Mouse (Mus musculus) kidney, adult 2 months (tissue): ENCODE results near the gene Ncapg. TPM values are rescaled to one million over a fixed set of nuclear protein-coding genes. Genes with fewer than 3 reads are reported as not detected.

Source experiments
- DNase-seq: peaks from one replicate; pipeline ENCODE4 v3.0.0; 2021
- H3K27ac ChIP-seq: fragments of 200-500 bp; 2 replicates; pipeline ENCODE4 v1.5.1; 2012; ENCODE audit warnings: low read depth, low read length, control low read depth, inconsistent platforms; ENCODE audit not compliant: insufficient read depth
- H3K27me3 ChIP-seq: fragments of 200-500 bp; replicated peaks from 2 replicates; pipeline ENCODE4 v1.6.1; 2012; ENCODE audit warnings: mild to moderate bottlenecking, moderate library complexity, low read length, inconsistent platforms; ENCODE audit not compliant: control insufficient read depth, insufficient read depth
- H3K36me3 ChIP-seq: fragments of 200-500 bp; 2 replicates; pipeline ENCODE4 v1.6.1; 2012; ENCODE audit warnings: mild to moderate bottlenecking, moderate library complexity, low read length, inconsistent platforms; ENCODE audit not compliant: control insufficient read depth, insufficient read depth
- H3K4me1 ChIP-seq: fragments of 200-500 bp; 2 replicates; pipeline ENCODE4 v1.6.1; 2011; ENCODE audit warnings: low read length; ENCODE audit not compliant: control insufficient read depth, insufficient read depth
- H3K4me3 ChIP-seq: fragments of 200-500 bp; 2 replicates; pipeline ENCODE4 v1.5.1; 2011; ENCODE audit warnings: mild to moderate bottlenecking, low read depth, low read length, control low read depth; ENCODE audit not compliant: insufficient read depth
- CTCF ChIP-seq: fragments of 200-500 bp; conservative IDR thresholded peaks from 2 replicates; pipeline ENCODE4 v1.5.1; 2011; ENCODE audit warnings: low read depth, mild to moderate bottlenecking, control low read depth, low read length, moderate library complexity, mixed read lengths; ENCODE audit not compliant: insufficient read depth, insufficient read length
- POLR2A ChIP-seq: fragments of 200-500 bp; IDR thresholded peaks from one replicate; pipeline ENCODE4 v1.6.1; 2011; ENCODE audit warnings: low read depth, low read length, control low read depth
- WGBS: fragments of 180-500 bp; shearing (Covaris S2); methylation state at CpG from one replicate; pipeline ENCODE4 v1.1.7; 2018; 5-methylcytosine and 5-hydroxymethylcytosine counted together
- polyA plus RNA-seq: library from polyadenylated mRNA; depleted of rRNA; stranded (reverse); fragments of >200 nt; gene quantifications from 2 replicates; pipeline ENCODE4 v1.2.3, GENCODE M21; 2012

Ncapg gene
- polyA plus RNA-seq, 1 experiment: 0.14 TPM

DNA sequence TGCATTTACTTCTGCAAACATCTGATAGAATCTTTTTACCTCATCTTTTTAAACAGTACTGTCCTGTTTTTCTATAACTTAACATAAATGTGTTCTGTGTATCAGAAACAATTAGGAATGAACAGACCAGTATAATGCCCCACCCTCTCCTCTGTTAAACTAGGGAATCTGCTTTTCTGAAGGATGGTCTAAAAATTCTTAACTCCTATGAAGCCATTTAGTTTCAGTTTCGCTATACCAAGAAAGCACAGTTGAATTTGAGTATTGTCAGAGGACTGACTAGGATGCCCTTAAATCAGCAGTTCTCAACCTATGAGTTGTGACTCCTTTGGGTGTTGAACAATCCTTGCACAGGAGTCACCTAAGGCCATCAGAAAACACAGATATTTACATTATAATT lies 5.3 kb downstream of the Ncapg start:
- Histone ChIP-seq H3K27me3 (no peaks in the 10 kb centered on the region), H3K36me3 (no peaks in the 10 kb centered on the region), H3K4me3 (no peak overlapping the region), H3K4me1 (no peaks in the 10 kb centered on the region), H3K27ac (no peak overlapping the region)
- DNase-seq: no peak
- 93% methylated on average over 1 of the region's 1 CpGs for WGBS
- no peak for TF ChIP-seq POLR2A

DNA sequence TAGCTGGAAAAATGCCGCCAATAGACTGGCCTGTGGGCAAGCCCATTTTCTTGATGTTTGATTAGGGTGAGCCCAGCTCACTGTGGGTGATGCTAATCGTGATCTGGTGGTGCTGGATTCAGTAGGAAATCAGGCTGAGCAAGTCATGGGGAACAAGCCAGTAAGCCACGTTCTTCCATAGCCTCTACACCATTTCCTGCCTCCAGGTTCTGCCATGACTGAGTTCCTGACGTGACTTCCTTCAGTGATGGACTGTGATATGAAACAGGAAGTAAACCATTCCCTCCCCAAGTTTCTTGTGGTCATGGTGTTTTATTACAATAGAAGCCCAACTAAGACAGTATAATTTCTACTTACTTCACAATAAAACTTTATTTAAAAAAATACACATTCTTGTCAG lies 7.9 kb downstream of the Ncapg start:
- no peaks in the 10 kb centered on the region for H3K27me3 ChIP-seq
- H3K4me3 ChIP-seq: no peak overlapping the region
- H3K36me3 ChIP-seq: no peaks in the 10 kb centered on the region
- no peaks in the 10 kb centered on the region for H3K4me1 ChIP-seq
- WGBS: 74% methylated on average over 4 of the region's 4 CpGs
- H3K27ac ChIP-seq: no peak overlapping the region
- TF ChIP-seq POLR2A (no peak), CTCF (no peak)
- DNase-seq: no peak

DNA sequence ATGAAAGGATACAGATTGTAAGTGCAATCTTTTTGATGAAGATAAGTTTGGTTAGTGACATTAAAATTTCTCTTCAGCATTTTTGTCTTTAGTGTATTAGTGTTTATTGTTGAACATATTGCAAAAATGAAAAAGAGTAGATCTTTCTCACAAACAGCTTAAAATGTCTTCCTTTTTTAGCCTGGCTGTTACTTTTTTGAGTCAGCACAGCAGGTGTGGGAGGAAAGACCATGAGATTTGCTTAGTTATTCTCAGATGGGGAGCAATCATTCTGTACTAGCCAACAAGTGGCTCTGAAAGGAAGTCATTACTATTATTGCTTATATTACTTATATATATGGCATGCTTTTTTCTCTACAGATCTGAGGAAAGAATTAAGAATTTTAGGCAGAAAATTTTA lies 10.2 kb downstream of the Ncapg start:
- H3K36me3 ChIP-seq: no peaks in the 10 kb centered on the region
- no peak overlapping the region for H3K27ac ChIP-seq
- no peak for DNase-seq
- no peak for TF ChIP-seq CTCF
- no peak for TF ChIP-seq POLR2A
- no peaks in the 10 kb centered on the region for H3K4me1 ChIP-seq
- no peaks in the 10 kb centered on the region for H3K27me3 ChIP-seq
- no peak overlapping the region for H3K4me3 ChIP-seq

DNA sequence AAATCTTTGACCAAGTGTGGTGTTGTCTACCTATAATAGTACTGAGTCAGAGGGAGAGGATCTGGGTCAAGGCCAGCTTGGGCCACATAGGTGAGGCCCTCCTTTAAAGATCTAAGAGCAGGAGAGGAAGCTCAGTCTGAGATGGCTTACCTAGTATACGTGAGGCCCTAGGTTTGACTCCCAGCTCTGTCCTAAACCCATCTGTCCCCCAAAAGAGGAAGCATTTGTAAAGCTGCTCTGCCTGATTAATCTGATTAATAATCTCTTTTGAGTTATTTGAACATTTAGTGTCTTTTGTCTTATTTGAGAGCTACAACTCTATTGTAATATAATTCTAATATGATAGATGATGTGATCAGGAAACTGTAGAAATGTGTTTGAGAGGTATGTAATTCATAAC lies 13.7 kb downstream of the Ncapg start:
- Histone ChIP-seq H3K4me1 (no peaks in the 10 kb centered on the region), H3K27me3 (no peaks in the 10 kb centered on the region), H3K27ac (no peak overlapping the region), H3K4me3 (no peak overlapping the region), H3K36me3 (no peaks in the 10 kb centered on the region)
- no peak for DNase-seq
- 92% methylated on average over 1 of the region's 1 CpGs for whole genome bisulfite sequencing
- TF ChIP-seq POLR2A: no peak
- no peak for TF ChIP-seq CTCF

DNA sequence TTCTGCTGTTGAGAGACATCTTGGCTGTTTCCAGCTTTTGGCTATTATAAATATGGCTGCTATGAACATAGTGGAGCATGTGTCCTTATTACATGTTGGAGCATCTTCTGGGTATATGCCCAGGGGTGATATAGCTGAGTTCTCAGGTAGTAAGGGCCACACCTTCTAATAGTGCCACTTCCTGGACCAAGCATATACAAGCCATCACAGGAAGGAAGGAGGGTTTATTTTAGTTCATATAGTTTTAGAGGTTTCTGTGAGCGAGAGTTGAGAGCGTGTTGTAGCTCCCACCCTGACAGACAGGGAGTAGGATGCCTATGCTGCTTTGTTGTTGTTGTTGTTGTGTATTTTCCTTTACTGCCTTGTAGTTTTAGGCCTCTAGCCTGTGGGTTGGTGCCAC lies 15.5 kb downstream of the Ncapg start:
- no peak for DNase-seq
- Histone ChIP-seq H3K36me3 (no peaks in the 10 kb centered on the region), H3K27ac (no peak overlapping the region), H3K4me1 (no peaks in the 10 kb centered on the region), H3K4me3 (no peak overlapping the region), H3K27me3 (no peaks in the 10 kb centered on the region)
- WGBS: 94% methylated on average over 2 of the region's 2 CpGs
- TF ChIP-seq POLR2A (no peak), CTCF (no peak)

DNA sequence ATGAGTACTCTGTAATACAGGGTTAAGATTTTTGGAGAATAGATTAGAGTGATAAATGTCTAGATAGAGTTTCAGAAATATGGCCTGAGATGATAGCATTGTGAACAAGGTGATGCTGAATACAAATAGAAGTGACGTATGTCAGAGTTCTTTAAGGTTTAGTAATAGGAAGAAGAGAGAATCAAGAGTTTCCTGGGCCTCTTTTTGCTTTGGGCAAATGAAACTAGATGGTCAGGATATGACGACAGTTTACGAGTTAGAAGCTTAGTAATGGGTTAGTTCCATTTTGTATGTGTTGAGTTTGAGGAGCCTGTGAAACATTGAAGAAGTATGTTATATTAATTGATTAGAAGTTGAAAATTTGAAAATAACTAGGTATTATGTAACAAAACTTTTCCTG lies 16.5 kb downstream of the Ncapg start:
- no peak for DNase-seq
- Histone ChIP-seq H3K4me3 (no peak overlapping the region), H3K36me3 (no peaks in the 10 kb centered on the region), H3K27me3 (no peaks in the 10 kb centered on the region), H3K4me1 (no peaks in the 10 kb centered on the region), H3K27ac (no peak overlapping the region)
- WGBS: 95% methylated on average over 3 of the region's 3 CpGs
- no peak for TF ChIP-seq POLR2A
- no peak for TF ChIP-seq CTCF

DNA sequence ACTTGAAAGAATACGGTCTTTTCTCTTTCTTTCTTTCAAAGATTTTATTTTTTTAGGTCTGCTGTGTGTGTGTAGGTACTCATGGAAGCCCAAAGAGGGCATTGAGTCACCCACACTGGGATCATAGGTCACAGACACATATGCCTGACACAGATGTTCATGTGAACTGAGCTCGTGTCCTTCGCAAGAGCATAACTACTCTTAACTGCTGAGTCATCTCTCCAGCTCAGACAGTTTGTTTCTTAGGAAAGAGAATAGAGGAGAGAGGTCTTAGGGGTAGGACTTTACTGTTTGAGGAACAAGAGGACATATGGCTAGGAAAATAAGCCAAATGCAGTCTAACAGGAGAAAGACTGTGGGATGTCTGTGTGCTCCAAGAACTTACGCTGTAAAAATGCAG lies 19.4 kb downstream of the Ncapg start:
- H3K4me1 ChIP-seq: no peaks in the 10 kb centered on the region
- 82% methylated on average over 4 of the region's 4 CpGs for WGBS
- no peak for TF ChIP-seq CTCF
- TF ChIP-seq POLR2A: no peak
- H3K36me3 ChIP-seq: no peaks in the 10 kb centered on the region
- DNase-seq: no peak
- H3K27ac ChIP-seq: no peak overlapping the region
- no peaks in the 10 kb centered on the region for H3K27me3 ChIP-seq
- no peak overlapping the region for H3K4me3 ChIP-seq

DNA sequence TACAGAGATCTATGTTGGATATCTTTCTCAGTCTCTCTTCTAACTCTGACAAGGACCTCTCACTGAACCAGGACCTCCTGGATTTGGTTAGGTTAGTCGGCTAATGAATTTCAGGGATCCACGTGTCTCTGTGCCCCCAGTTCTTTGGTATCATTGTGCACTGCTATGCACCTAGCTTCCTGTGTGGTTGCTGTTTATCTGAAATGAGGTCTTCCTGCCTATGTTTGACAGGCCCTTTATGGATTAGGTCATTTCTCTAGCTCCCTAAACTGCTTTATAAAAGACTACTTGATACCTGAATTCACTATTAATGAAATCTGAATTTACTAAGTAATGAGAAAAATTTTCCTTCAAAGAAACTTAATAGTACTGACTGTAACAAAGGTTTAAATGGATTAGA lies 21.1 kb downstream of the Ncapg start:
- H3K27me3 ChIP-seq: no peaks in the 10 kb centered on the region
- H3K4me1 ChIP-seq: no peaks in the 10 kb centered on the region
- no peak overlapping the region for H3K4me3 ChIP-seq
- WGBS: 80% methylated on average over 2 of the region's 2 CpGs
- DNase-seq: no peak
- H3K27ac ChIP-seq: no peak overlapping the region
- no peaks in the 10 kb centered on the region for H3K36me3 ChIP-seq
- TF ChIP-seq POLR2A (no peak), CTCF (no peak)
